Mouse (Mus musculus): ENCODE results near the gene Sept1. TPM values are rescaled to one million over a fixed set of nuclear protein-coding genes. Genes with fewer than 3 reads are reported as not detected.

Gene Sept1
- polyA plus RNA-seq, 1 experiment from 2014 or later, result 11.6 TPM

GRCm38 (mm10) chr7:127194011-127194632, 38.8 kb downstream of the Sept1 start:
- WGBS, result 96% methylated on average over 17 of the region's 17 CpGs
- Histone ChIP-seq H3K4me2 (ENCODE audit: low read length) (peak overlapping the region; percentile 65; the same call in 1 of the 2 replicates), H3K4me3 (replicated peaks; ENCODE audit: low read depth, low read length) (peak overlapping the region; percentile 75), H3K4me1 (ENCODE audit: control insufficient read depth, insufficient read depth, low read length) (peaks cover 15% of the 10 kb centered on the region), H3K27me3 (ENCODE audit: control insufficient read depth, insufficient read depth, low read length) (no peaks in the 10 kb centered on the region), H3K36me3 (ENCODE audit: control insufficient read depth, insufficient read depth, low read length) (peaks cover 66% of the 10 kb centered on the region), H3K9ac (replicated peaks; ENCODE audit: low read length) (no peak overlapping the region; the same call in 1 of the 2 replicates), H3K9me3 (ENCODE audit: control insufficient read depth, low read length) (no peaks in the 10 kb centered on the region), H3K27ac (replicated peaks; ENCODE audit: low read depth, low read length) (no peak overlapping the region)
- no peak for ATAC-seq (ENCODE audit: low FRiP score, low TSS enrichment)
- DNase-seq, result no peak

- Histone ChIP-seq H3K27ac (replicated peaks; ENCODE audit: low read depth, low read length) (no peak overlapping the region), H3K9me3 (ENCODE audit: control insufficient read depth, low read length) (no peaks in the 10 kb centered on the region), H3K4me2 (ENCODE audit: low read length) (no peak overlapping the region), H3K36me3 (ENCODE audit: control insufficient read depth, insufficient read depth, low read length) (peaks cover 54% of the 10 kb centered on the region), H3K4me3 (replicated peaks; ENCODE audit: low read depth, low read length) (no peak overlapping the region), H3K9ac (replicated peaks; ENCODE audit: low read length) (no peak overlapping the region), H3K27me3 (ENCODE audit: control insufficient read depth, insufficient read depth, low read length) (no peaks in the 10 kb centered on the region), H3K4me1 (ENCODE audit: control insufficient read depth, insufficient read depth, low read length) (peaks cover 15% of the 10 kb centered on the region)
- ATAC-seq (ENCODE audit: low FRiP score, low TSS enrichment) (no peak), DNase-seq (no peak)
- 95% methylated on average over 5 of the region's 5 CpGs for WGBS
These were observed 39.9 kb downstream of the Sept1 start for GRCm38 (mm10) chr7:127192989-127193388.

GRCm38 (mm10) chr7:127190672-127191071, 42.3 kb downstream of the Sept1 start:
- H3K4me3 ChIP-seq (replicated peaks; ENCODE audit: low read depth, low read length), result no peak overlapping the region
- H3K4me2 ChIP-seq (ENCODE audit: low read length), result no peak overlapping the region
- peaks cover 43% of the 10 kb centered on the region for H3K36me3 ChIP-seq (ENCODE audit: control insufficient read depth, insufficient read depth, low read length)
- H3K9me3 ChIP-seq (ENCODE audit: control insufficient read depth, low read length), result no peaks in the 10 kb centered on the region
- no peak overlapping the region for H3K9ac ChIP-seq (replicated peaks; ENCODE audit: low read length)
- H3K4me1 ChIP-seq (ENCODE audit: control insufficient read depth, insufficient read depth, low read length), result peaks cover 9% of the 10 kb centered on the region
- H3K27ac ChIP-seq (replicated peaks; ENCODE audit: low read depth, low read length), result no peak overlapping the region
- 84% methylated on average over 6 of the region's 6 CpGs for WGBS
- H3K27me3 ChIP-seq (ENCODE audit: control insufficient read depth, insufficient read depth, low read length), result no peaks in the 10 kb centered on the region
- no peak for DNase-seq
- no peak for ATAC-seq (ENCODE audit: low FRiP score, low TSS enrichment)

GRCm38 (mm10) chr7:127188305-127189276, 44.3 kb downstream of the Sept1 start:
- ATAC-seq (ENCODE audit: low FRiP score, low TSS enrichment) (no peak), DNase-seq (no peak)
- no peaks in the 10 kb centered on the region for H3K9me3 ChIP-seq (ENCODE audit: control insufficient read depth, low read length)
- H3K9ac ChIP-seq (replicated peaks; ENCODE audit: low read length), result no peak overlapping the region
- H3K4me2 ChIP-seq (ENCODE audit: low read length), result no peak overlapping the region
- H3K27me3 ChIP-seq (ENCODE audit: control insufficient read depth, insufficient read depth, low read length), result no peaks in the 10 kb centered on the region
- H3K4me3 ChIP-seq (replicated peaks; ENCODE audit: low read depth, low read length), result no peak overlapping the region
- no peaks in the 10 kb centered on the region for H3K4me1 ChIP-seq (ENCODE audit: control insufficient read depth, insufficient read depth, low read length)
- peaks cover 31% of the 10 kb centered on the region for H3K36me3 ChIP-seq (ENCODE audit: control insufficient read depth, insufficient read depth, low read length)
- WGBS, result 86% methylated on average over 17 of the region's 17 CpGs
- no peak overlapping the region for H3K27ac ChIP-seq (replicated peaks; ENCODE audit: low read depth, low read length)

GRCm38 (mm10) chr7:127187351-127187750, 45.6 kb downstream of the Sept1 start:
- ATAC-seq (ENCODE audit: low FRiP score, low TSS enrichment), result no peak
- no peak overlapping the region for H3K4me2 ChIP-seq (ENCODE audit: low read length)
- 68% methylated on average over 9 of the region's 10 CpGs for WGBS
- no peak overlapping the region for H3K4me3 ChIP-seq (replicated peaks; ENCODE audit: low read depth, low read length)
- H3K27ac ChIP-seq (replicated peaks; ENCODE audit: low read depth, low read length), result no peak overlapping the region
- DNase-seq, result no peak
- no peak overlapping the region for H3K9ac ChIP-seq (replicated peaks; ENCODE audit: low read length)
- H3K9me3 ChIP-seq (ENCODE audit: control insufficient read depth, low read length), result no peaks in the 10 kb centered on the region
- peaks cover 18% of the 10 kb centered on the region for H3K36me3 ChIP-seq (ENCODE audit: control insufficient read depth, insufficient read depth, low read length)
- no peaks in the 10 kb centered on the region for H3K4me1 ChIP-seq (ENCODE audit: control insufficient read depth, insufficient read depth, low read length)
- H3K27me3 ChIP-seq (ENCODE audit: control insufficient read depth, insufficient read depth, low read length), result no peaks in the 10 kb centered on the region

GRCm38 (mm10) chr7:127185601-127186000, 47.3 kb downstream of the Sept1 start:
- DNase-seq (peak; percentile 53), ATAC-seq (ENCODE audit: low FRiP score, low TSS enrichment) (no peak)
- H3K4me2 ChIP-seq (ENCODE audit: low read length), result no peak overlapping the region
- H3K36me3 ChIP-seq (ENCODE audit: control insufficient read depth, insufficient read depth, low read length), result peaks cover 2% of the 10 kb centered on the region; the same call in 1 of the 2 replicates
- no peaks in the 10 kb centered on the region for H3K27me3 ChIP-seq (ENCODE audit: control insufficient read depth, insufficient read depth, low read length)
- no peak overlapping the region for H3K27ac ChIP-seq (replicated peaks; ENCODE audit: low read depth, low read length)
- no peak overlapping the region for H3K4me3 ChIP-seq (replicated peaks; ENCODE audit: low read depth, low read length)
- H3K9me3 ChIP-seq (ENCODE audit: control insufficient read depth, low read length), result no peaks in the 10 kb centered on the region
- H3K4me1 ChIP-seq (ENCODE audit: control insufficient read depth, insufficient read depth, low read length), result no peaks in the 10 kb centered on the region
- H3K9ac ChIP-seq (replicated peaks; ENCODE audit: low read length), result no peak overlapping the region
- WGBS, result 74% methylated on average over 3 of the region's 3 CpGs

- 78% methylated on average over 1 of the region's 1 CpGs for WGBS
- H3K9ac ChIP-seq (replicated peaks; ENCODE audit: low read length), result no peak overlapping the region
- H3K4me2 ChIP-seq (ENCODE audit: low read length), result no peak overlapping the region
- no peak overlapping the region for H3K4me3 ChIP-seq (replicated peaks; ENCODE audit: low read depth, low read length)
- H3K9me3 ChIP-seq (ENCODE audit: control insufficient read depth, low read length), result no peaks in the 10 kb centered on the region
- H3K27ac ChIP-seq (replicated peaks; ENCODE audit: low read depth, low read length), result no peak overlapping the region
- ATAC-seq (ENCODE audit: low FRiP score, low TSS enrichment) (no peak), DNase-seq (no peak)
- H3K4me1 ChIP-seq (ENCODE audit: control insufficient read depth, insufficient read depth, low read length), result no peaks in the 10 kb centered on the region
- H3K36me3 ChIP-seq (ENCODE audit: control insufficient read depth, insufficient read depth, low read length), result no peaks in the 10 kb centered on the region
- H3K27me3 ChIP-seq (ENCODE audit: control insufficient read depth, insufficient read depth, low read length), result no peaks in the 10 kb centered on the region
These were observed 48.2 kb downstream of the Sept1 start for GRCm38 (mm10) chr7:127184720-127185119.

- Histone ChIP-seq H3K27me3 (ENCODE audit: control insufficient read depth, insufficient read depth, low read length) (no peaks in the 10 kb centered on the region), H3K9ac (replicated peaks; ENCODE audit: low read length) (no peak overlapping the region), H3K4me1 (ENCODE audit: control insufficient read depth, insufficient read depth, low read length) (no peaks in the 10 kb centered on the region), H3K4me3 (replicated peaks; ENCODE audit: low read depth, low read length) (no peak overlapping the region), H3K9me3 (ENCODE audit: control insufficient read depth, low read length) (no peaks in the 10 kb centered on the region), H3K27ac (replicated peaks; ENCODE audit: low read depth, low read length) (no peak overlapping the region), H3K36me3 (ENCODE audit: control insufficient read depth, insufficient read depth, low read length) (no peaks in the 10 kb centered on the region), H3K4me2 (ENCODE audit: low read length) (no peak overlapping the region)
- 83% methylated on average over 6 of the region's 6 CpGs for WGBS
- ATAC-seq (ENCODE audit: low FRiP score, low TSS enrichment) (no peak), DNase-seq (no peak)
These were observed 49.1 kb downstream of the Sept1 start for GRCm38 (mm10) chr7:127183828-127184227.

Data from midbrain, embryonic 14.5 days (tissue).